Mouse (Mus musculus) lung, adult 2 months (tissue): ENCODE results near the gene Slc16a12. TPM values are rescaled to one million over a fixed set of nuclear protein-coding genes. Genes with fewer than 3 reads are reported as not detected.

ENCODE experiments used
- DNase-seq: peaks from one replicate; pipeline ENCODE4 v3.0.0; 2022
- H3K4me1 ChIP-seq: fragments of 200-500 bp; 2 replicates; pipeline ENCODE4 v1.6.1; 2011; ENCODE audit warnings: low read length; ENCODE audit not compliant: control insufficient read depth, insufficient read depth
- H3K4me3 ChIP-seq: fragments of 200-500 bp; replicated peaks from 2 replicates; pipeline ENCODE3; 2011; ENCODE audit warnings: low read depth, mild to moderate bottlenecking, control low read depth, low read length; ENCODE audit errors: extremely low read depth
- CTCF ChIP-seq: fragments of 200-500 bp; IDR thresholded peaks from 2 replicates; pipeline ENCODE4 v1.5.1; 2011; ENCODE audit warnings: mild to moderate bottlenecking, low read length, control low read depth; ENCODE audit not compliant: insufficient read depth
- POLR2A ChIP-seq: fragments of 200-500 bp; IDR thresholded peaks from 2 replicates; pipeline ENCODE4 v1.6.1; 2011; ENCODE audit warnings: low read depth, mild to moderate bottlenecking, control low read depth, low read length, borderline replicate concordance; ENCODE audit errors: extremely low read depth
- WGBS: fragments of 180-500 bp; shearing (Covaris S2); methylation state at CpG from one replicate; pipeline ENCODE4 v1.1.7; 2018; 5-methylcytosine and 5-hydroxymethylcytosine counted together
- polyA plus RNA-seq: library from polyadenylated mRNA; depleted of rRNA; stranded (reverse); fragments of >200 nt; gene quantifications from 2 replicates; pipeline ENCODE4 v1.2.3, GENCODE M21; 2012

The Slc16a12 gene
- polyA plus RNA-seq, 1 experiment = 3.8 TPM

DNA sequence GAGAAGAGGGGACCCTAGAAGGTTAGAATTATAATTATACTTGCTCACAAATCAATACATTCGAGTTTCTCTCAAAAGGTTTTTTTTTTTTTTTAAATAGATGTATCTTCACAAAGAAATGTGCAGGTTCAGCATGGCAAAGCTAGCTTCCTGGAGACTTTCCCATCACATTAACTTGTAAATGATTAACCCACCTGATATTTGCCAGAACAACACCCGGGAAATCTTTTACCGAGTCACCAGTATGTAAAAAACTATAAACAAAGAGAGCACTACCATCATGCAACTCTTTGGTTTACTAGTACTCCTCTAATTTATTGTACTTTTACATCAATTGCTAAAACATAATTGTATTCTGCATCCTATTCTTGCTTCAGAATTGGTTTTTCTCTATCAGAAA is 48.7 kb downstream of the Slc16a12 start:
- WGBS = 69% methylated on average over 3 of the region's 3 CpGs
- Histone ChIP-seq H3K4me3 (no peak overlapping the region), H3K4me1 (no peaks in the 10 kb centered on the region)
- TF ChIP-seq CTCF (no peak), POLR2A (no peak)
- DNase-seq = no peak

- DNase-seq = no peak
- WGBS = 67% methylated on average over 2 of the region's 2 CpGs
- no peak overlapping the region for H3K4me3 ChIP-seq
- TF ChIP-seq CTCF (no peak), POLR2A (no peak)
- no peaks in the 10 kb centered on the region for H3K4me1 ChIP-seq
Observed at GRCm38 (mm10) chr19:34697461-34697860, 49.6 kb downstream of the Slc16a12 start.

DNA sequence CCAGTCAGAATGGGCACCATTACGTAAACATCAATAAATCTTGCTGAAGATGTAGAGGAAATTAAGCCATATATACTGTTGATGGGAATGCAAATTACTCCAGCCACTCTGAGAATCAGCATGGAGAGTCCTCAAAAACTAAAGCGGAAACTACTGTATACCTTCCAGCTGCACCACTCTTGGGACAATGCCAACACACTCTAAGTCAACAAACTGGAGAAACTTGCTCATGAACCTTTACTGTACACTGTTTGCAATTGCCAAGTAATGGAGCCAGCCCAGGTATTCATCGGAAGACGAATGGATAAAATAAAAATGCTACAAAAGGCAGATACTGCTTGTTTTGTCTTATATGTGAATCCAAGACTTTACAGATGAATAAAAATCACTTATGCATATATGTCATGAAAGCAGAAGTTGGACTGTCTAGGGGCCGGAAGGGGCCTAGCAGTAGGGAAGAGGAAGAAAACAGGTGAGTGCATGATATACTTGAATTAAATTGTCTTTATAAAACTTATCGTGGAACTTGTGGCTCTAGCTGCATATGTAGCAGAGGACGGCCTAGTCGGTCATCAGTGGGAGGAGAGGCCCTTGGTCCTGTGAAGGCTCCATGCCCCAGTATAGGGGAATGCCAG is 50.6 kb downstream of the Slc16a12 start:
- DNase-seq = no peak
- 65% methylated on average over 8 of the region's 8 CpGs for WGBS
- Histone ChIP-seq H3K4me3 (no peak overlapping the region), H3K4me1 (no peaks in the 10 kb centered on the region)
- no peak for TF ChIP-seq CTCF
- no peak for TF ChIP-seq POLR2A

DNA sequence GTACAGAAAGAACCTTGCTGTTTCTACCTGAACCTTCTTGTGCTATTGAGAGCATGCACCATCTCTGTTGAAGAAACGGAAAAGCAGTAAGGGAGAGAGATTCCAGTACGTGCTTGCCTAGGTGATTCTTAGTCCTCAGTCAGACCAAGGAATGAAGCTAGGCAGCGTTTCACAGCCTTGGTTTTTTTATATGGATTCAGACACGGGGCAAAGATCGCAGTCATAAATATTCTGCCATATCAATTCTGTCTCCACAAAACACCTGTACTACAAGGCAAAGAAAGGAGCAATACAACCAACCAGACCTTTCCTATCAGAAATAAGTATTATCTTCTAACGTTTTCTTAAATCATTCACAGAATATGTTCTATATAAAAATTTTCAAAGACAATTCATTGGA is 55.7 kb downstream of the Slc16a12 start:
- Histone ChIP-seq H3K4me1 (no peaks in the 10 kb centered on the region), H3K4me3 (no peak overlapping the region)
- WGBS = 81% methylated on average over 6 of the region's 6 CpGs
- no peak for TF ChIP-seq POLR2A
- TF ChIP-seq CTCF = no peak
- DNase-seq = no peak

- DNase-seq = no peak
- Histone ChIP-seq H3K4me1 (no peaks in the 10 kb centered on the region), H3K4me3 (no peak overlapping the region)
- TF ChIP-seq CTCF (no peak), POLR2A (no peak)
- 97% methylated on average over 1 of the region's 1 CpGs for WGBS
Observed at GRCm38 (mm10) chr19:34685530-34685929, 61.6 kb downstream of the Slc16a12 start.

DNA sequence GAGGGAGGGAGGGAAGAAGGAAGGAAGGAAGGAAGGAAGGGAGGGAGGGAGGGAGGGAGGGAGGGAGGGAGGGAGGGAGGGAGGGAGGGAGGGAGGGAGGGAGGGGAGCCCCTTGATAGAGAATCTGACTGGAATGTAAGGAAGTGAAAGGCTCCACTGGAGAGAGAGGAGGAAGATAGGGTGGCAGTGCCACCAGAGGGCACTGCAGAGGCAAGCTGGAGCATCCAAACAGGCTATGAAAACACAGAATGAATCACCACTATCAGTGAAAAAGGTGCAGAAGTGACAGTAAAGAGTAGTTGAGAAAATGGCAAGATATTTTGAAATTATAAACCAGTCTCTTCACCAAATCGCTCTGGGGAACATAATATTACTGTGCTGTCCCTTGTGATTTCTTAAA is 62.2 kb downstream of the Slc16a12 start:
- Histone ChIP-seq H3K4me3 (no peak overlapping the region), H3K4me1 (no peaks in the 10 kb centered on the region)
- TF ChIP-seq CTCF (peak; percentile 82), POLR2A (no peak)
- 61% methylated on average over 1 of the region's 1 CpGs for WGBS
- DNase-seq = peak; percentile 32

DNA sequence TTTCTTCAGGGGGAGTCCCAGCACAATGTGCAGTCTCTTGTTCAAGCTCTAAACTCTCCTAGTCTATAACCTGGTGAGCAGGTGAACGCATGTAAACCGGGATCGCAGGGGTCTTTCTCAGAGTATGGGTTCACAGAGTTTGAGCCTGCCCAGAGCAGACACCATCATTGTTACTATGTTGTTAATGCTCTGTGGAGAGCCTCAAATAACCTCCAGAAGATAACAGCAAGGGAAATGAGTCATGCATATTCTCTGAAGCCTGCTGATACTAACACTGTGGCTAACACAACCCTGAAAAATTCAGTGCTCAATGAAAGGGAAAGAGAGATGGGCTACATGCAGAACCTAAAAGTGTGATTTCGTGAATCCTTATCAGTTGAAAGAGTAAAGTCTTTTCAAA is 68.7 kb downstream of the Slc16a12 start:
- DNase-seq = no peak
- TF ChIP-seq CTCF = no peak
- TF ChIP-seq POLR2A = no peak
- 79% methylated on average over 4 of the region's 4 CpGs for WGBS
- Histone ChIP-seq H3K4me3 (no peak overlapping the region), H3K4me1 (peaks cover 3% of the 10 kb centered on the region)

DNA sequence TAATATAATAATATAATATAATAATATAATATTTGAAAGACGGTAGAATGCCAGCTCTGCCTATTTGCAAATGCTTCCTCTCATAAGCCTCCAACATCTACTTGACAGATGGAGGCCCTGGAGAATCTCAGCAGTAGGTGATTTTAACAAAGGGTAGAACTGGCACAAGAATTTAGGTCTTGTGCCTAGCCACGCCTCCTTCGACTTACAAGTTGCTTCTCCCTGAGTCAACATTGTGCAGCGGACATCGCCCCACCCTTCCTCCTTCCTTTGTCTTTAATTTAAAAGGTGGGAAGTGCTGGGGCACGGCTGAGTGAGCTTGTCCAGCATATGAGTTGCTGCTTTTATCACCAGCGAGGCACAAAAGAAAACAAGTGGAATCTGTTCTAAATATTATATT is 73.6 kb downstream of the Slc16a12 start:
- TF ChIP-seq CTCF (no peak), POLR2A (no peak)
- no peak for DNase-seq
- WGBS = 35% methylated on average over 7 of the region's 7 CpGs

DNA sequence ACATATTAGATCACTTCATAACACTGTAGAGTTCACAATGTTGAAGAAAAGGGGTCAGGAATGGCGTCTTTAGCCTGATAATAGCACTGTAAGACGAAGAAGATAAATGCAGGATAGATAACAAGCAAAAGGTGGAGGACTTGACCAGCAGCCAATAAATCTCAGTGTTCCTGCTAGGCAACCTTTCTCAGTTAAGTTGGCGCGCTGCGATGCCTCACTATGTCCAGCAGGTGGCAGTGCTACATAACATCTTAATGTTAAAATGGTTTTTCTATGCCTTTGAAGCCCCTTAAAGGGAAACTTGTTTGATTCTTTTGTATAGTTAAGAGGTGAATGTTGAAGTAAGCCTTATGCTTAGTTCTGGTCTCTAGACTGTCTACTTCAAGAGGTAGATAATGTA is 81.0 kb downstream of the Slc16a12 start:
- peaks cover 2% of the 10 kb centered on the region; the same call in 1 of the 2 replicates for H3K4me1 ChIP-seq
- TF ChIP-seq POLR2A (no peak), CTCF (peak; percentile 97)
- under 1% methylated on average over 5 of the region's 5 CpGs for WGBS
- H3K4me3 ChIP-seq = no peak overlapping the region
- DNase-seq = peak; percentile 66

More for the DNA sequence above, 73.6 kb downstream of the Slc16a12 start:
- Histone ChIP-seq H3K4me3 (no peak overlapping the region), H3K4me1 (peaks cover 3% of the 10 kb centered on the region)

DNA sequence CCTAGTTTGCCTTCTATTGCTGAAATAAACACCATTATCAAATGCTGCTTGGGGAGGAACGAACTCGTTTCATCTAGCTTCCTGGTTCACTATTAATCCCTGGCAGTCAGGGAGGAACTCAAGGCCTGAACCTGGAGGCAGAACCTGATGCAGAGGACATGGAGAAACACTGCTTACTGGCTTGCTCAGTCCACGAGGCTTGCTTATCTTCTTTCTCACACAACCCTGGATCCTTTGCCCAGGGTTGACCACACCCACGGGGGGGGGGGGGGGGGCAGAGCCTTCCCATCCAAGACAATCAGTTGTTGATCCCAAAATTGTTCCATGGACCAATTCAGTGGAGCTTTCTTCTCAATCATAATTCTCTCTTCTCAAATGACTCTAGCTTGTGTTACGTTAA is 84.3 kb downstream of the Slc16a12 start:
- no peak overlapping the region for H3K4me3 ChIP-seq
- WGBS = 34% methylated on average over 5 of the region's 5 CpGs
- H3K4me1 ChIP-seq = peaks cover 2% of the 10 kb centered on the region; the same call in 1 of the 2 replicates
- no peak for DNase-seq
- TF ChIP-seq CTCF (no peak), POLR2A (no peak)

DNA sequence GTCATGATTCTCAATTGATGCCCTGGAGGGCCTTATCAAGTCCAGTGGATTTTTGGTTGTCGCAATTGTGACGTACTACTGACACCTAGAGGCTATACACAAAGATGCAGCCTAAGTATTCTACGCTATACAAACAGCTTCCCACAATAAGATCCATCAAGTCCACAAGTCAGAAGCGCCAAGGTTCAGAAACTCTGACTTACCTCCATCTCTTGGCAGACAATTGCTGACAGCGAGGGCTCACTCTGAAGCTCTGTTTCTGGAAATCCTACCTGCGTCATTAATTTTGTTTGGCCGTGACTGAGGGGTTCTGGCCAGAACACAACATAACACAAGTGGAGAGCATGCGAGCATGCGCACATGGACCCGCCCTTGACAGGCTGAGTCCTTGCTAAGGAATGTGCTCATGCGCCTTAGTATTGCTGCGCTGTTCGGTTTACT is 85.0 kb downstream of the Slc16a12 start:
- TF ChIP-seq CTCF (peak; percentile 37; the same call in 1 of the 2 replicates), POLR2A (peak; percentile 13; the same call in 1 of the 2 replicates)
- peaks cover 2% of the 10 kb centered on the region; the same call in 1 of the 2 replicates for H3K4me1 ChIP-seq
- peak; percentile 51 for DNase-seq
- peak overlapping the region; percentile 60 for H3K4me3 ChIP-seq
- whole genome bisulfite sequencing = 9% methylated on average over 13 of the region's 13 CpGs
